Mouse (Mus musculus): ENCODE results near the gene Gm32742. TPM values are rescaled to one million over a fixed set of nuclear protein-coding genes. Genes with fewer than 3 reads are reported as not detected.

Gm32742 gene
- polyA plus RNA-seq, 1 experiment from 2014 or later: not detected

MicroRNAs encoded within 50 kb of the gene (microRNA counts, 519-probe panel; counts per million panel counts)
- microRNA mmu-miR-34b-3p (not detected), microRNA mmu-miR-34b-5p (2,005 counts per million, percentile 13 among the panel's probes with 10 or more counts), microRNA mmu-miR-34c (4,877 counts per million, percentile 84 among the panel's probes with 10 or more counts)

Small RNAs within 50 kb of the gene (microRNA-seq; reads per million reads assigned to microRNA genes)
- 68.7 reads per million, percentile 36 among the genes with 10 or more reads in this experiment for gene Mir34b (ENCODE audit: borderline number of aligned reads)
- gene Mir34c (ENCODE audit: borderline number of aligned reads): 1,710 reads per million, percentile 76 among the genes with 10 or more reads in this experiment

Other genes with a start within 250 kb of the Gm32742 start
- 12.5 and 14.2 TPM in 2 replicates for gene Sik2, start 156.4 kb downstream of the Gm32742 start, polyA plus RNA-seq (2014; fragmentation: Nextera tagmentation; extraction: Ambion mirVana)
- not detected in 2 replicates for gene Btg4, start 104.6 kb downstream of the Gm32742 start, polyA plus RNA-seq (2014; fragmentation: Nextera tagmentation; extraction: Ambion mirVana)
- 1.6 and 5.6 TPM in 2 replicates for gene Layn, start 88.4 kb downstream of the Gm32742 start, polyA plus RNA-seq (2014; fragmentation: Nextera tagmentation; extraction: Ambion mirVana)
- gene 4833427G06Rik, start 63.4 kb downstream of the Gm32742 start, polyA plus RNA-seq (2014; fragmentation: Nextera tagmentation; extraction: Ambion mirVana): not detected in 2 replicates
- gene Pou2af1, start 48.2 kb upstream of the Gm32742 start, polyA plus RNA-seq (2014; fragmentation: Nextera tagmentation; extraction: Ambion mirVana): not detected in 2 replicates
- gene Colca2, start 113.1 kb upstream of the Gm32742 start, polyA plus RNA-seq (2014; fragmentation: Nextera tagmentation; extraction: Ambion mirVana): 2.2 and 2.9 TPM in 2 replicates
- not detected in 2 replicates for gene 1810046K07Rik, start 163.4 kb upstream of the Gm32742 start, polyA plus RNA-seq (2014; fragmentation: Nextera tagmentation; extraction: Ambion mirVana)

All from embryonic facial prominence, embryonic 11.5 days (tissue).